1 mouse cellular context compared by ENCODE assay signal in genomic region chr8:111960591-111961321, GRCm38 (mm10).
TF ChIP-seq lines count a peak whose summit lies in the region.

No protein-coding gene starts in this region.

TF ChIP-seq in ES-E14, 5 proteins besides CTCF, POLR2A, EP300 and RAD21:
- TF ChIP-seq ZC3H11A (IDR thresholded peaks at IDR 0.05; ENCODE audit: borderline replicate concordance, low read depth, low read length) (no peak), CHD2 (IDR thresholded peaks at IDR 0.05; ENCODE audit: low read depth, low read length) (no peak), MAFK (IDR thresholded peaks at IDR 0.05; ENCODE audit: insufficient read depth, low read depth, low read length) (peak; percentile 68; the same call in 1 of the 2 replicates), HCFC1 (IDR thresholded peaks at IDR 0.05; ENCODE audit: borderline replicate concordance, insufficient read depth, low read length) (no peak)
